In the genomic region with DNA sequence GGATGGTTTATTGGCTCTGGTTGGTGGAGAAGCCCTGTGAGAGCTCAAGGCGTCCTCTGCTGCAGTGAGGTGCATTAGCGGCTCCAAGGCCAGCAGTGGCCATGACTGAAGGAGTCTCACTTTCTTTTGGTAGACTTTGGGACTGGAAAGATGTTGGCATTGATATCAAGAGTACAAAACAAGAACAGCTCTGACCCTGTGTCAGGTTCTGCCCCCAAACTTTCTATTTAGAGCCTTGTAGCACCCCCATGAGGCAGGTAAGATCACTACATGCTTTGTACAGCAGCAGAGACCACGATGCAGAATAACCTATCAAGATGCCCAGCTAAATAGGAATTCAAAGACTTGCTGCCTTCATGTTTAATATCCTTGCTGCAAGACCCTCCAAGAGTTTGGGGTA, we compare ENCODE assay signal across 9 mouse cellular contexts. TPM values are rescaled to one million over a fixed set of nuclear protein-coding genes. Genes with fewer than 3 reads are reported as not detected.
DNase-seq lines count a peak whose midpoint lies in the region; ATAC-seq lines count a peak whose summit lies in the region.
"Had no signal": no experiment of that assay in that cellular context is flagged by ENCODE, and none has a peak within 500 bp of the region (broad histone marks: within the 10 kb centered on the region; RNA-seq: fewer than 3 reads in every experiment).

No protein-coding gene starts in this region.

- H3K27ac ChIP-seq in embryonic facial prominence, embryonic 13.5 days, result no peak overlapping the region

- H3K4me1 ChIP-seq in embryonic facial prominence, embryonic 13.5 days, result peaks cover 8% of the 10 kb centered on the region; the same call in 1 of the 2 replicates

- peak; percentile 48 for DNase-seq in layer of hippocampus, adult 11-12 months (ENCODE audit: low spot score)
- no peak for DNase-seq in layer of hippocampus, postnatal 36 days
- peak; percentile 8 for DNase-seq in R1 (ENCODE audit: low read depth, low spot score)
- DNase-seq in thymus, postnatal 4 days, result peak; percentile 69
- DNase-seq in spleen, adult 18-20 months, result no peak
- no peak for DNase-seq in testis, postnatal 14 days (ENCODE audit: low spot score)

- no peaks in the 10 kb centered on the region for H3K9me3 ChIP-seq in embryonic facial prominence, embryonic 13.5 days

- H3K4me2 ChIP-seq in embryonic facial prominence, embryonic 13.5 days, result peak overlapping the region; percentile 57

- H3K9ac ChIP-seq in embryonic facial prominence, embryonic 13.5 days, result no peak overlapping the region

- WGBS in embryonic facial prominence, embryonic 13.5 days, result 52% methylated on average over 3 of the region's 3 CpGs

- peaks cover 31% of the 10 kb centered on the region for H3K27me3 ChIP-seq in embryonic facial prominence, embryonic 13.5 days

- no peak overlapping the region for H3K4me3 ChIP-seq in embryonic facial prominence, embryonic 13.5 days

- no peaks in the 10 kb centered on the region for H3K36me3 ChIP-seq in embryonic facial prominence, embryonic 13.5 days

- ATAC-seq in embryonic facial prominence, embryonic 13.5 days (ENCODE audit: insufficient number of reproducible peaks, insufficient read depth, low FRiP score, low TSS enrichment, low read depth), result no peak
- ATAC-seq in megakaryocyte progenitor cell, adult 5-6 weeks (replicated peaks; ENCODE audit: poor library complexity), result peak; percentile 52; the same call in 1 of the 2 replicates

RNA-seq across cellular contexts. Expression of gene Kcna10, which starts 23.4 kb away (rescaled TPM):
- not detected for total RNA-seq in layer of hippocampus, postnatal 36 days (2021)
- polyA plus RNA-seq in embryonic facial prominence, embryonic 13.5 days (2015; fragmentation: Nextera tagmentation; extraction: Ambion mirVana), result not detected in 2 replicates
- not detected in 2 replicates for total RNA-seq in megakaryocyte progenitor cell, adult 5-6 weeks (2015)
- total RNA-seq in megakaryocyte progenitor cell, adult 5-6 weeks (2017), result not detected in 2 replicates
- polyA plus RNA-seq: limb, embryonic 14.5 days had no signal

RNA-seq across cellular contexts. Expression of gene Kcna2, which starts 58.5 kb away (rescaled TPM):
- total RNA-seq in layer of hippocampus, postnatal 36 days (2021), result 10 to 100 TPM; 91.3 to 91.6 TPM
- 0.07 and 0.18 TPM in 2 replicates for polyA plus RNA-seq in embryonic facial prominence, embryonic 13.5 days (2015; fragmentation: Nextera tagmentation; extraction: Ambion mirVana)
- total RNA-seq in megakaryocyte progenitor cell, adult 5-6 weeks (2015), result not detected in 2 replicates
- total RNA-seq in megakaryocyte progenitor cell, adult 5-6 weeks (2017), result not detected in 2 replicates

Comparison
In these comparisons a context has a peak if more than half of its experiments do, and no peak if none do; other contexts are left out.
1. DNase-seq: peak in layer of hippocampus, adult 11-12 months (single experiment), R1 (single experiment) and thymus, postnatal 4 days (single experiment); none in layer of hippocampus, postnatal 36 days (0 of 2), spleen, adult 18-20 months (0 of 2) and testis, postnatal 14 days (single experiment).
2. RNA of gene Kcna2, which starts 58.5 kb away (total RNA-seq): 91.3 to 91.6 TPM in layer of hippocampus, postnatal 36 days; not detected in megakaryocyte progenitor cell, adult 5-6 weeks; every median in the first group is over 10 times any median in the second.